Mouse (Mus musculus) liver, adult 2 months (tissue): ENCODE data around the gene Slc1a6.

ENCODE experiments used
- CTCF ChIP-seq: fragments of 200-500 bp; IDR thresholded peaks from 2 replicates; pipeline ENCODE4 v1.5.1; 2011; ENCODE audit warnings: low read depth, low read length, control low read depth
- POLR2A ChIP-seq: fragments of 200-500 bp; IDR thresholded peaks from 2 replicates; pipeline ENCODE4 v1.6.1; 2011; ENCODE audit warnings: low read length, control low read depth; ENCODE audit not compliant: insufficient read depth; ENCODE audit errors: extremely low read depth

DNA sequence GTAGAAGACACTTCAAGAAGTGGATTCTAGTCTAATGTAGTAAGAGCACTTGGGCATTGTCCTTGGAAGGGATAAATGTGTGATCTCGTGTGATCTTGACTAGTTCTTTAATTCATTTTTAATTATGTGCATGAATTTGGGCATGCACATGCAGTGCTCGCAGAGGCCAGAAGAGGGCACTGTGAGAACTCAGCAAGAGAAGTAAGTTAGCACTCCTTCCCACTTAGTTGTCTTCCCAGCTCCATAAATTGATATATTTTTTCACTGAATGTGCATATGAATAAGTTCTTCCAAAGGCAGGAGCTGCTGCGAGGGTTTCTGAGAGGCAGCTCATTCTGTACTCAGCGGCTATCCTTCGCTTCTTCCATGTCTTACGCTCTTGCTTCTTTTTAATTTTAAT, 24.3 kb upstream of the Slc1a6 start:
- TF ChIP-seq CTCF = peak; percentile 77
- TF ChIP-seq POLR2A = no peak
